Mouse (Mus musculus) limb, embryonic 14.5 days (tissue): ENCODE measurements around the gene Pi16. TPM values are rescaled to one million over a fixed set of nuclear protein-coding genes. Genes with fewer than 3 reads are reported as not detected.
A peak's percentile ranks its signal among the peaks of the same experiment; 100 is the strongest.
"Not testable (repeated sequence)": the region's sequence is repeated elsewhere in the genome, so short reads cannot be mapped to it uniquely, and the experiment has no call there.

Experiments used
- ATAC-seq: fragments of 200-750 bp; cut with Nextera tagmentation; 2 replicates; pipeline ENCODE4 v1.8.0; 2017; ENCODE audit warnings: low read depth, moderate number of reproducible peaks, moderate TSS enrichment; ENCODE audit not compliant: low FRiP score
- DNase-seq: peaks from one replicate; pipeline ENCODE4 v3.0.0-alpha.2; 2015; ENCODE audit warnings: low spot score
- H3K27ac ChIP-seq: fragments of 300-500 bp; sonication (generic); replicated peaks from 2 replicates; pipeline ENCODE4 v1.5.1; 2014; ENCODE audit warnings: low read depth, mild to moderate bottlenecking, low read length, moderate library complexity, mixed read lengths
- H3K27me3 ChIP-seq: fragments of 300-500 bp; sonication (generic); 2 replicates; pipeline ENCODE4 v1.6.1; 2014; ENCODE audit warnings: low read length, mixed read lengths; ENCODE audit not compliant: control insufficient read depth, insufficient read depth
- H3K36me3 ChIP-seq: fragments of 300-500 bp; sonication (generic); 2 replicates; pipeline ENCODE4 v1.6.1; 2014; ENCODE audit warnings: mild to moderate bottlenecking, low read length, moderate library complexity, mixed read lengths; ENCODE audit not compliant: control insufficient read depth, insufficient read depth
- H3K4me1 ChIP-seq: fragments of 300-500 bp; sonication (generic); 2 replicates; pipeline ENCODE4 v1.6.1; 2014; ENCODE audit warnings: antibody characterized with exemption, low read length, mixed read lengths; ENCODE audit not compliant: control insufficient read depth, insufficient read depth
- H3K4me2 ChIP-seq: fragments of 300-500 bp; sonication (generic); replicated peaks from 2 replicates; pipeline ENCODE4 v1.6.1; 2014; ENCODE audit warnings: low read depth, mild to moderate bottlenecking, low read length, moderate library complexity; ENCODE audit not compliant: severe bottlenecking
- H3K4me3 ChIP-seq: fragments of 300-500 bp; sonication (generic); replicated peaks from 2 replicates; pipeline ENCODE4 v1.5.1; 2014; ENCODE audit warnings: low read length
- H3K9ac ChIP-seq: fragments of 300-500 bp; sonication (generic); 2 replicates; pipeline ENCODE4 v1.6.1; 2014; ENCODE audit warnings: mild to moderate bottlenecking, low read depth, low read length, moderate library complexity; ENCODE audit not compliant: severe bottlenecking
- H3K9me3 ChIP-seq: fragments of 300-500 bp; sonication (generic); 2 replicates; pipeline ENCODE4 v1.6.1; 2016; ENCODE audit warnings: low read length; ENCODE audit not compliant: control insufficient read depth
- POLR2A ChIP-seq: fragments of 200-500 bp; IDR thresholded peaks from 2 replicates; pipeline ENCODE4 v1.8.0; 2012; ENCODE audit warnings: inconsistent platforms, mild to moderate bottlenecking, moderate library complexity, borderline replicate concordance; ENCODE audit not compliant: insufficient read depth, insufficient read length; ENCODE audit errors: extremely low read depth
- WGBS: fragments of 180-500 bp; shearing (Covaris S2); extraction: QIAGEN DNeasy Blood & Tissue Kit; methylation state at CpG from one replicate; pipeline ENCODE4 v1.1.7; 2014; 5-methylcytosine and 5-hydroxymethylcytosine counted together
- polyA plus RNA-seq, 2 experiments: library from polyadenylated mRNA; depleted of rRNA in 1 of 2; stranded (reverse) in 1 of 2; unstranded in 1 of 2; fragments of >200 nt; fragmentation: Nextera tagmentation in 1 of 2; extraction: Ambion mirVana in 1 of 2; gene quantifications; 2 replicates each; pipeline versions ENCODE4 v1.2.1 to v1.2.3; 2012 to 2014

Gene Pi16
- polyA plus RNA-seq, 2 experiments, result 2.2 to 2.6 TPM

DNA sequence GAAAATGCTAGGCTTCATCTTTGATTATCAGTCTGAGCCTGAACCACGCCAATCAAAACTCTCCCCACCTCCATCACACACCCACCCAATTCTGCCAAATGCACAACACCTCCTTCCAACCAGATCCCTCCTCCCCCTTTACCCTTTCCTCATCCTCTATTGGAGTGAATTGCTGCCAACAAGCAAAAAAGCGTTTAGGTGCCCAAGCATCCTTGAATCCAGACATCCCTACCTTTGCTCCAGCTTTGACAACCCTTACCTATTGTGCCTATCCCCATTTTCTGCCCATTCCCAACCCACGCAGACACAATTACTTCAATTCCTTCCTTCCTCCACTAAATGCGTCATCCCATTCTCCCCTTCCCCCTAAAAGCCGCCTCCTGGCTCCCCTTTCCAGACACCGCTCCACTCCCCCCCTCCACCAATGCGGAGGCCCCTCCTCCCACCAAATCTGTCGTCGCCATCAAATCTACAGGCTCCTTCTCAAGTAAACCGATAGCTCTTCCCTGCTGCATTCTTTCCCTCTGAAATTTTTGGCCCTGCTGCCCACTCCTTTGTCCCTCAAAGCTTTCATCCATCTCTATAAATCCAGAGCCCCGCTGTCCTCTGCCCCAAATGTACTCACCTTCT is 29.1 kb downstream of the Pi16 start:
- Histone ChIP-seq H3K36me3 (peaks cover 13% of the 10 kb centered on the region), H3K4me3 (peak overlapping the region; percentile 72), H3K4me2 (peak overlapping the region; percentile 65), H3K9me3 (no peaks in the 10 kb centered on the region), H3K4me1 (peaks cover 25% of the 10 kb centered on the region), H3K27me3 (no peaks in the 10 kb centered on the region), H3K9ac (peak overlapping the region; percentile 80), H3K27ac (peak overlapping the region; percentile 88)
- TF ChIP-seq POLR2A, result no peak
- 6% methylated on average over 11 of the region's 11 CpGs for WGBS
- DNase-seq (peak; percentile 55), ATAC-seq (no peak)

DNA sequence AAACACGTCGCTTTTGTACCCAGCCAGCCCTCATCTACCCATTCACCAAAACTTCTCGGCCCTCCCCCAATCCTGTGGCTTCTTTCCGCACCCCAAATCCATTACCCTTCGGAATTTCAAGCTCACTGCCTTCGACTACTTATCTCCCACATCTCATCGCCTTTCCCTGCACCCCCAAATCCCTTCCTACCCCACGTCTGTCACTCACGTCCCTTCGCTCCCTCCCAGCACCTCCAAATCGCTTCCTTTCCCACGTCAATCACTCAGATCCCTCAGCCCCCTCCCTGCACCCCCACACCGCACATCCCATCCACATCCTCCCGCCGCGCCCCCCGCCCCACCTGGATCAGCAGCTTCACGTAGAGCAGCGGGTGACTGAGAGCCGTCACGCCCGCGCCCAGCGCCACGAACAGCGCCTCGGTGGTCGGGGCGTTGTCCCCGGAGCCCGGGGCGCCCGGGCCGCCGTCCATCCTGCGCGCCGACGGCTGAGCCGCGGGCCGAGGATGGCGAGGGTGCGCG is 29.7 kb downstream of the Pi16 start:
- H3K27me3 ChIP-seq, result no peaks in the 10 kb centered on the region
- peaks cover 20% of the 10 kb centered on the region for H3K4me1 ChIP-seq
- TF ChIP-seq POLR2A, result no peak
- peak overlapping the region; percentile 80 for H3K9ac ChIP-seq
- under 1% methylated on average over 45 of the region's 45 CpGs for WGBS
- H3K9me3 ChIP-seq, result no peaks in the 10 kb centered on the region
- peak overlapping the region; percentile 72 for H3K4me3 ChIP-seq
- peak overlapping the region; percentile 88 for H3K27ac ChIP-seq
- peak overlapping the region; percentile 65 for H3K4me2 ChIP-seq
- ATAC-seq (peak; percentile 24), DNase-seq (no peak)
- peaks cover 13% of the 10 kb centered on the region for H3K36me3 ChIP-seq

- peak within 1 kb of the TSS; percentile 65 for H3K4me2 ChIP-seq
- H3K27ac ChIP-seq, result peak within 1 kb of the TSS; percentile 88
- peak; percentile 39; the same call in 1 of the 2 replicates for TF ChIP-seq POLR2A
- peaks cover 13% of the 10 kb centered on the region for H3K36me3 ChIP-seq
- H3K4me1 ChIP-seq, result peaks cover 14% of the 10 kb centered on the region
- H3K27me3 ChIP-seq, result no peaks in the 10 kb centered on the region
- peak; percentile 97 for DNase-seq
- H3K4me3 ChIP-seq, result peak within 1 kb of the TSS; percentile 72
- WGBS, result 1% methylated on average over 31 of the region's 53 CpGs
- peak; percentile 96 for ATAC-seq
- H3K9me3 ChIP-seq, result no peaks in the 10 kb centered on the region
- H3K9ac ChIP-seq, result peak within 1 kb of the TSS; percentile 80
Observed at GRCm38 (mm10) chr17:29347645-29348256, 30.3 kb downstream of the Pi16 start, which contains the start of gene Mtch1. Gene Mtch1, minus strand, starts transcription at chr17:29347934.

- Histone ChIP-seq H3K9ac (no peak overlapping the region), H3K4me3 (no peak overlapping the region), H3K9me3 (no peaks in the 10 kb centered on the region), H3K27ac (no peak overlapping the region), H3K4me2 (no peak overlapping the region), H3K27me3 (no peaks in the 10 kb centered on the region), H3K36me3 (peaks cover 13% of the 10 kb centered on the region), H3K4me1 (peaks cover 14% of the 10 kb centered on the region)
- TF ChIP-seq POLR2A, result no peak
- ATAC-seq, result no peak
- 63% methylated on average over 2 of the region's 2 CpGs for WGBS
- DNase-seq, result no peak
Observed at GRCm38 (mm10) chr17:29348996-29349395, 31.5 kb downstream of the Pi16 start.

- not testable (repeated sequence) for H3K4me2 ChIP-seq, H3K9ac ChIP-seq, H3K27me3 ChIP-seq, H3K27ac ChIP-seq, H3K4me3 ChIP-seq, H3K9me3 ChIP-seq, DNase-seq, ATAC-seq, H3K36me3 ChIP-seq
- 73% methylated on average over 5 of the region's 5 CpGs for WGBS
- peaks cover 20% of the 10 kb centered on the region for H3K4me1 ChIP-seq
Observed at GRCm38 (mm10) chr17:29351056-29351455, 33.6 kb downstream of the Pi16 start.
